Mouse (Mus musculus) midbrain, embryonic 10.5 days (tissue): ENCODE measurements around the gene Samd7. TPM values are rescaled to one million over a fixed set of nuclear protein-coding genes. Genes with fewer than 3 reads are reported as not detected.
"Not testable (repeated sequence)": the region's sequence is repeated elsewhere in the genome, so short reads cannot be mapped to it uniquely, and the experiment has no call there.

Experiments
- DNase-seq: peaks from one replicate; pipeline ENCODE4 v3.0.0-alpha.2; 2017; ENCODE audit warnings: low spot score
- H3K27ac ChIP-seq: fragments of 300-500 bp; sonication (generic); replicated peaks from 2 replicates; pipeline ENCODE4 v1.5.1; 2016; ENCODE audit warnings: mild to moderate bottlenecking
- H3K27me3 ChIP-seq: fragments of 300-500 bp; sonication (generic); 2 replicates; pipeline ENCODE4 v1.6.1; 2016; ENCODE audit warnings: low read depth, mild to moderate bottlenecking; ENCODE audit not compliant: poor library complexity, severe bottlenecking
- H3K36me3 ChIP-seq: fragments of 300-500 bp; sonication (generic); 2 replicates; pipeline ENCODE4 v1.6.1; 2016; ENCODE audit warnings: mild to moderate bottlenecking, moderate library complexity
- H3K4me1 ChIP-seq: fragments of 300-500 bp; sonication (generic); 2 replicates; pipeline ENCODE4 v1.6.1; 2016
- H3K4me3 ChIP-seq: fragments of 300-500 bp; sonication (generic); 2 replicates; pipeline ENCODE4 v1.5.1; 2016; ENCODE audit warnings: mild to moderate bottlenecking, moderate library complexity
- H3K9me3 ChIP-seq: fragments of 300-500 bp; sonication (generic); replicated peaks from 2 replicates; pipeline ENCODE4 v1.6.1; 2016; ENCODE audit warnings: mild to moderate bottlenecking
- WGBS: fragments of 180-500 bp; shearing (Covaris S2); methylation state at CpG from one replicate; pipeline ENCODE4 v1.1.7; 2016; 5-methylcytosine and 5-hydroxymethylcytosine counted together
- polyA plus RNA-seq: library from polyadenylated mRNA; unstranded; fragments of >200 nt; fragmentation: Nextera tagmentation; extraction: Ambion mirVana; gene quantifications from 2 replicates; pipeline ENCODE4 v1.2.1, GENCODE M21; 2016

Gene Samd7
- not detected in 2 replicates for polyA plus RNA-seq

- Histone ChIP-seq H3K36me3 (no peaks in the 10 kb centered on the region), H3K27ac (no peak within 1 kb of the TSS), H3K9me3 (no peaks in the 10 kb centered on the region), H3K4me3 (no peak within 1 kb of the TSS), H3K27me3 (no peaks in the 10 kb centered on the region), H3K4me1 (no peaks in the 10 kb centered on the region)
- DNase-seq = no peak
- WGBS = 77% methylated on average over 7 of the region's 7 CpGs
Observed at GRCm38 (mm10) chr3:30746006-30746405, at the start of gene Samd7. Samd7 (plus strand) TSS chr3:30746293.

DNA sequence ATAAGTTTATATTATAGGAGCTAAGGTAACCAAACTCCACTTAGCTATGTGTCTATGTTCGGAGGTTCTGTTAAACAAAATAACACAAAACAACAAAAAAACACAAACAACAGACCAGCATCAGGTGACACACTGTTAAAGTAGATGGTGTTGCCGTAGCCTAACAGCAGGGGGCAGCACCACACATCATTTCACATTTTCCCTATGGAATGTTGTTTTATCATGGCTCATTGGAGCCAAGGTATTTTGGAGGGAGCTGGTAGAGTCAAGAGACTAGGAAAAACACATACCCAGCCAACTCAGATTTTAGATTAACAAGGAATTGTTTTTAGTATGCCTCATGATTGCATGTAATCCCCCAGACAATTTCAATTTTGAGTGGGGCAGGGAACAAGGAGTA, 49.7 kb upstream of the Samd7 start:
- H3K4me3 ChIP-seq = no peak overlapping the region
- WGBS = 19% methylated on average over 2 of the region's 2 CpGs
- H3K9me3 ChIP-seq = no peaks in the 10 kb centered on the region

DNA sequence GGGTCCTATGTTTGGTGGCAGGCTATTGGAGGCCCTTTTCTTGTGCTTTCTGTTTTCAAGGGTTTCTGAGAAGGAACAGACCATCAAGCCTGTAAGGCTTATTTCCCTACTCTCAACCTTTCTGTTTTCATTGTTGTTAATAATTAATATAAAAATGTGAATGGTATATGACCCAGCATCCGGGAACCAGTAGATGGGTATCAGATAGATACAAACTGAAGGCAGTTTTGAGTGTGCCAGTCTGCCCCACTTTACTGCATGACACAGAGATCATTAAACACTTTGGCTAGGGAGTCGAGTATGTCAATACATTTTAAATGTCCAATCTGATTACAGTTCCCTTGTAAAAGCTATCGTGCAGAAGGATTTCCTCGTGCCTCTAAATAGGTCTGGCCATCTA, 48.2 kb upstream of the Samd7 start:
- no peak for DNase-seq
- H3K27ac ChIP-seq = no peak overlapping the region
- no peaks in the 10 kb centered on the region for H3K27me3 ChIP-seq
- no peaks in the 10 kb centered on the region for H3K36me3 ChIP-seq
- 82% methylated on average over 4 of the region's 4 CpGs for WGBS
- H3K9me3 ChIP-seq = no peaks in the 10 kb centered on the region
- no peaks in the 10 kb centered on the region for H3K4me1 ChIP-seq
- no peak overlapping the region for H3K4me3 ChIP-seq

More for the DNA sequence above, 49.7 kb upstream of the Samd7 start:
- Histone ChIP-seq H3K36me3 (no peaks in the 10 kb centered on the region), H3K27me3 (no peaks in the 10 kb centered on the region), H3K4me1 (no peaks in the 10 kb centered on the region), H3K27ac (no peak overlapping the region)
- DNase-seq = peak; percentile 51

DNA sequence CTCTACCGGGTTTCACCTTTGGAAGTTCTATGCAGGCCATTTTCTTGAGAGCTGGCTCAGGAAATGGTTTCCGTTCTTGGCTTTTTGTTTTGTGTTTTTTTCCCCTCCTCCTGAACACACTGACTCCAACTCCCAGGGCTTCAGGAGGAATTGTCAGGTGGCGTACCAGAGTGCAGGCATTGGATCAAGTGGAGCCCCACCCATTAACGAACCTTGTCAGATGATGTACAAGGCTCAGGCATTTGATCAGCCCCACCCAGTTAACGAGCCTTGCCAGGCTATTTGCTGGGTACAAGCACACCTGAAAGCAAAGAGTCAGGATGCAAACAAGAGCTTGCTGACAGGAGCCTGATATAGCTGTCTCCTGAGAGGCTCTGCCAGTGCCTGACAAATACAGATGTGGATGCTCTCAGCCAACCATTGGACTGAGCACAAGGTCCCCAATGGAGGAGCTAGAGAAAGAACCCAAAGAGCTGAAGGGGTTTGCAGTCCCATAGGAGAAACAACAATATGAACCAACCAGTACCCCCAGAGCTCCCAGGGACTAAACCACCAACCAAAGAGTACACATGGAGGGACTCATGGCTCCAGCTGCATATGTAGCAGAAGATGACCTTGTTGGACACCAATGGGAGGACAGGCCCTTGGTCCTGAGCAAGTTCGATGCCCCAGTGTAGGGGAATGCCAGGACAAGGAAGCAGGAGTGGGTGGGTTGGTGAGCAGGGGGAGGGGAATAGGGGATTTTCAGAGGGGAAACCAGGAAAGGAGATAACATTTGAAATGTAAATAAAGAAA, 46.2 kb upstream of the Samd7 start, which contains the start of gene Lrrc31:
Lrrc31 (minus strand) TSS at position 133 of the 795 bp plus-strand sequence.
- H3K27me3 ChIP-seq, H3K4me1 ChIP-seq, H3K27ac ChIP-seq, DNase-seq, H3K4me3 ChIP-seq, H3K36me3 ChIP-seq, H3K9me3 ChIP-seq: not testable (repeated sequence)
- 87% methylated on average over 6 of the region's 6 CpGs for WGBS

DNA sequence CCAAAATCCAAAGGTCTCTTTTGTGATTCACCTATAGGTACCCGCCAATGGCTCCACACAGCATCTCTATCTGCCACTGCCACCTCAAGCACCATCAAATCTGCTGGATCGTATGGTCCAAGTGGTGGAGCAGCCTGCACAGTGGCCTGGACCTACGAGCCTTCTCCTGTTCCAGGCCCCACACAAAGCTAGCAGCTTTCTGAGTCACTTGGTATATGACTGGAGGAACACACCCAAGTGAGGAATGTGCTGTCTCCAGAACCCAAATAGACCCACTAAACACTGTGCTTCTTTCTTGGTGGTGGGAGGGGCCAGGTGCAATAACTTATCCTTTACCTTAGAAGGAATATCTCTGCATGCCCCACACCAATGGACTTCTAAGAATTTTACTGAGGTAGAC, 40.1 kb upstream of the Samd7 start:
- Histone ChIP-seq H3K4me1 (no peaks in the 10 kb centered on the region), H3K27me3 (no peaks in the 10 kb centered on the region), H3K27ac (no peak overlapping the region), H3K9me3 (no peaks in the 10 kb centered on the region), H3K36me3 (no peaks in the 10 kb centered on the region), H3K4me3 (no peak overlapping the region)
- 91% methylated on average over 3 of the region's 3 CpGs for WGBS
- no peak for DNase-seq

- H3K27ac ChIP-seq = no peak overlapping the region
- H3K36me3 ChIP-seq = no peaks in the 10 kb centered on the region
- H3K9me3 ChIP-seq = no peaks in the 10 kb centered on the region
- WGBS = 81% methylated on average over 4 of the region's 4 CpGs
- no peaks in the 10 kb centered on the region for H3K4me1 ChIP-seq
- no peak for DNase-seq
- no peaks in the 10 kb centered on the region for H3K27me3 ChIP-seq
- no peak overlapping the region for H3K4me3 ChIP-seq
Observed at GRCm38 (mm10) chr3:30706614-30707276, 39.3 kb upstream of the Samd7 start.

DNA sequence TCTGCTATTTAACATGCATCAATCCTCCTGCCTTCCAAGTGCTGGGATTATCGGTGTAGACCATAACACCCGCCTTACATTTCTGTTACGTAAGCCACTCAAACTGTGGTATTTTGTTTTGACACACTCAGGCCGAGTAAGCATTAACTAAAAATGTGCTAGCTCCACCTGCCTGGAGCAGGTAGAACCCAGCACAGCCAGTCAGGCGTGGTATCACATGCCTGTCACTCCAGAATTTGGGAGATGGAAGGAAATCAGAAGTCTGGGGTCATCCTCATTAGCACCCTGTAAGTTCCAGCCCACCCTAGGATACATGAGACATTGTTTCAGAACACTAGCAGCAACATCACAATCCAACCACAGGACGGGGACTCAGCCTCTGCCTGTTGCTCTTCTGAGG, 35.9 kb upstream of the Samd7 start:
- Histone ChIP-seq H3K36me3 (no peaks in the 10 kb centered on the region), H3K4me3 (no peak overlapping the region), H3K27ac (no peak overlapping the region), H3K4me1 (no peaks in the 10 kb centered on the region), H3K9me3 (no peaks in the 10 kb centered on the region), H3K27me3 (no peaks in the 10 kb centered on the region)
- DNase-seq = no peak
- WGBS = 87% methylated on average over 6 of the region's 6 CpGs

GRCm38 (mm10) chr3:30713334-30713733, 32.8 kb upstream of the Samd7 start:
- H3K4me1 ChIP-seq = no peaks in the 10 kb centered on the region
- H3K27ac ChIP-seq = no peak overlapping the region
- H3K36me3 ChIP-seq = no peaks in the 10 kb centered on the region
- no peaks in the 10 kb centered on the region for H3K9me3 ChIP-seq
- 94% methylated on average over 1 of the region's 1 CpGs for WGBS
- H3K4me3 ChIP-seq = no peak overlapping the region
- H3K27me3 ChIP-seq = no peaks in the 10 kb centered on the region
- DNase-seq = no peak

DNA sequence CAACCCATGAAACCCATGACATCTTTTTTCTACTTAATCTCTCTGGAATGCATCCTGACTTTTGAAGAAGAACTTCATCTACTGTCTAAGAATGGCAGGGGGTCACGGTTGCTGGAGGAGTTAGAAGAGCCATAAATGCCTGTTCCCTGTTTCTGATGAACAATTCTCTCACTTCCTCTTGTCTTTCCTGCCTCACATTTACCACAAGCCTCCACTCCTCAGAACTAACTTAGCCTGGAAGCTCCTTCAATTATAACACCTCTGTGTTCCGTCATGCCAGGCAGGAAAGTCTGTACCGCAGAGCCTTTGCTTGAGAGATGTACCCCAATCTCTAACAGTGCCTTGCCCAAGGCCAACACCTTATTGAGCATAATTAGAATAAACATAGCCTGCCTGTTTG, 27.4 kb upstream of the Samd7 start:
- DNase-seq = no peak
- WGBS = 93% methylated on average over 3 of the region's 3 CpGs
- no peak overlapping the region for H3K27ac ChIP-seq

GRCm38 (mm10) chr3:30722036-30722435, 24.1 kb upstream of the Samd7 start:
- 77% methylated on average over 4 of the region's 4 CpGs for WGBS
- Histone ChIP-seq H3K27ac (no peak overlapping the region), H3K9me3 (no peaks in the 10 kb centered on the region), H3K27me3 (no peaks in the 10 kb centered on the region), H3K4me1 (no peaks in the 10 kb centered on the region), H3K36me3 (no peaks in the 10 kb centered on the region), H3K4me3 (no peak overlapping the region)
- DNase-seq = no peak

More for the DNA sequence above, 27.4 kb upstream of the Samd7 start:
- Histone ChIP-seq H3K36me3 (no peaks in the 10 kb centered on the region), H3K4me3 (no peak overlapping the region), H3K4me1 (no peaks in the 10 kb centered on the region), H3K27me3 (no peaks in the 10 kb centered on the region), H3K9me3 (no peaks in the 10 kb centered on the region)

DNA sequence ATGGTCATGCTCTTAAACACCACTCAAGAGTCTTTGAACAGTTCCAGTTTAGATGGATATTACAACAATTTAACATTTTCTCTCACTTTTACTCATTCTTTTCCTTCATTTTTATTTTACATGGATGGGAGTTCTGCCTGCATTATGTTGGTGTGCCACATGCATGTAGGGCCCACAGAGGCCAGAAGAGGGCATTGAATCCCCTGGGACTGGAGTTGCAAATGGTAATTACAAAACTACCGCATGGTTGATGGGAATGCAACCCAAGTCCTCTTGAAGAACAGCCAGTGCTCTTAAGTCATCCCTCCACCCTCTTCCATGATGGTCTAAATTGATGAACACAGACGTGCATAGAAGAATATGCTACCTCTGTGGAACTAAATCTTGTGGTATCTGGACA, 23.6 kb upstream of the Samd7 start:
- Histone ChIP-seq H3K4me3 (no peak overlapping the region), H3K36me3 (no peaks in the 10 kb centered on the region), H3K4me1 (no peaks in the 10 kb centered on the region), H3K27me3 (no peaks in the 10 kb centered on the region), H3K9me3 (no peaks in the 10 kb centered on the region), H3K27ac (no peak overlapping the region)
- 85% methylated on average over 2 of the region's 2 CpGs for WGBS
- DNase-seq = no peak

DNA sequence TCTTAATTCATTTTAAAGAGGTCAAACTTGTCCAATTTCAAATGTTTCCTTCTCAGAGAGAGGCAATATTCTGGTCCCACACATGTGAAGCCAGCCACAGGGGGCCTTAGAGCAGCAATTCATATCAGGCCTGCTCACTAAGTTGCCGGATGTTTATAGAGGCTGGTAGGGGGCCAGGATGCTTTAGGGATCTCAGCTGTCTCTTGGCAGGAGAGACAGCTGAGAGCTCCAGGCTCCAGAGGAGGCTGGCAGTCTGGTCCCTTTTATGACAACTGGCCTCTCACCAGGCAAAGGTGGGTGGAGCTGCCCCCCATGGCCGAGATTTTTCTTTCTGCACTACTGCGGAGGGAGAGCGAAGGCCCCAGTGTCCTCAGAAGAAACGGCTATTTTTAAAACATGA, 22.9 kb upstream of the Samd7 start:
- no peak for DNase-seq
- Histone ChIP-seq H3K36me3 (no peaks in the 10 kb centered on the region), H3K4me3 (no peak overlapping the region), H3K27me3 (no peaks in the 10 kb centered on the region), H3K27ac (no peak overlapping the region), H3K9me3 (no peaks in the 10 kb centered on the region), H3K4me1 (no peaks in the 10 kb centered on the region)
- 57% methylated on average over 5 of the region's 5 CpGs for WGBS

DNA sequence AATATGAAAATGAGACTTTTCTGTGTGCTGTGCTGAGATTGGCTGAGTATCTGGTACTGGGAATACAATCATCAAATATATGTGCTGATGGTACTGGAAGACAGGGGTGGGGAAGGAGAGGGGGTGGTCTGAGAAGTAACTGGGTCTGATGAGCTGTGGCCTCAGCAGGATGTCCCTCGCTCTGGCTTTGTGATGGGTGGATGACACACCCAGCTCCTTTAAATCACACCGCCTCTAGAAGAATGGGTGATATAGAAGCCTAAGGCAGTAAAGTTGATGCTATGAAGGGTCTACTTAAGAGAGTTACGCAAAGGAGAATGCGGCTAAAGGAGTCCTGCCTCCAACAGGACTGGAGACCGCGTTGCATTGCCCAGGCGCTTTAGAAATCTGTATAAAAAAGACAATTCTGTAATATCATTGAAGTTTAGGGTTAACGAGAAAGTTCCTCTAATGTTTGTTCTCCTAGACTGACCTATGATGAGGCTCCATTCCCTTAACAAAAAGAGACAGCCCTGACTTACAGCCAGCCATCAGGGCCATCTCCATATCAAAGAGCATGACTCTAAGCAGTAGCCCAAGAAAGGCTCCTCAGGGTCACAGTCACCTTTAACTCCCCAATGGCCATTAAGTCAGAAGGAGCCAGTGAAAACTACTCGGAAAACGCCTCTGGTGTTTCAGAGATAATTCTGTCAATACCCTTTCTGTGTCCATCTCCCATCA, 21.8 kb upstream of the Samd7 start:
- Histone ChIP-seq H3K27ac (no peak overlapping the region), H3K9me3 (no peaks in the 10 kb centered on the region), H3K4me1 (no peaks in the 10 kb centered on the region), H3K36me3 (no peaks in the 10 kb centered on the region), H3K4me3 (no peak overlapping the region), H3K27me3 (no peaks in the 10 kb centered on the region)
- 69% methylated on average over 10 of the region's 10 CpGs for WGBS
- DNase-seq = no peak
